Mouse (Mus musculus) brain, embryonic 14.5 days (tissue): ENCODE results near the gene Ankrd66.

Experiments used
- CTCF ChIP-seq: fragments of 200-500 bp; IDR thresholded peaks from 2 replicates; pipeline ENCODE4 v1.5.1; 2012; ENCODE audit warnings: inconsistent platforms, mild to moderate bottlenecking, moderate library complexity, borderline replicate concordance; ENCODE audit not compliant: insufficient read depth, insufficient read length; ENCODE audit errors: extremely low read depth
- POLR2A ChIP-seq: fragments of 200-500 bp; IDR thresholded peaks from 2 replicates; pipeline ENCODE4 v1.6.1; 2012; ENCODE audit warnings: mild to moderate bottlenecking, inconsistent platforms, borderline replicate concordance; ENCODE audit not compliant: poor library complexity, insufficient read depth, insufficient read length, severe bottlenecking; ENCODE audit errors: extremely low read depth

DNA sequence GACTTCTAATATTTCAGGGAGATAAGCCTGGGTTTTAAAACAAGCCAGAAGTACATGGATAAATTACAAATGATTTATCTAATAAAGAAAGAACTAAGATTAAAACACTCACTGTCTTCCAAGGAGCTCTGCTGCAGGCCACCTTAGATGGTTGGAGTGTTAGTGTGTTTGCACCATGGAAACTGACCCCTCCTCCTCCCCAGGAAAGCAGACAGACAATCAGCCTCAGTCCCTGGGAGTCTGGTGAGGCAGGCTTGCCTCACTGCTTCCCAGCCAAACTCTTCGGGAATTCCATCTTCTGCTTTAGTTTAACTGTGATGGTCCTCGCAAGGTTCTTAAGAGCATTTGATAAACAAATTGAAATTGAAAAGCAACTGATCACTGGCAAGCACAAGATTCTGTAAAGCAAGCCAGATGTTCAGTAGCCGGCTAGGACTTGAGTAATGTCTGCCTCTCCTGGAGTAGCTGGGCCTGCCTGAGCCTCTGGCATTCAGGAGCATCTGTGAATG is 7.7 kb upstream of the Ankrd66 start:
- TF ChIP-seq POLR2A, result no peak
- TF ChIP-seq CTCF, result no peak
